Mouse (Mus musculus): Measurements from ENCODE around the gene Slc22a20. TPM values are rescaled to one million over a fixed set of nuclear protein-coding genes. Genes with fewer than 3 reads are reported as not detected.

Gene Slc22a20
- total RNA-seq, 2 experiments from 2014 or later = not detected

DNA sequence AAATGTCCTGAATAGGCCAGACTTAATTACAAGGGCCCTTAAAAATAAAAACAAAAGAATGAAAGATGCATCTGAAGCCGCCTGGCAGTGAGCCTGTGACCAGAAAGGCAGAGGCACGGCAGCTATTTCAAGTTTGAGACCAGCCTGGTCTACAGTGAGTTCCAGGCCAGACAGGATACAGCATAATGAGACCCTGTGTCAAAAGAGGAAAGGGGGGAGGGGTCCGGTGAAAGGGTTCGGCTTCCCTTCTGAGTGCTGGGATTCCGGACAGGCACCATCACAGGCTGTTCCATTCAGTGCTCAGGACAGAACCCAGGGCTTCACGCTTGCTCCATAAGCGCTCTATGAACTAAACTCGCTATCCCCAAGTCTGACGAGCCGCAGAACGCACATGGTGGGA, 58.9 kb downstream of the Slc22a20 start:
- no peak for DNase-seq (ENCODE audit: low spot score in 2 of 2)

GRCm38 (mm10) chr19:5925311-5925855, 60.6 kb downstream of the Slc22a20 start:
- no peak for DNase-seq (ENCODE audit: low spot score in 2 of 2)

DNA sequence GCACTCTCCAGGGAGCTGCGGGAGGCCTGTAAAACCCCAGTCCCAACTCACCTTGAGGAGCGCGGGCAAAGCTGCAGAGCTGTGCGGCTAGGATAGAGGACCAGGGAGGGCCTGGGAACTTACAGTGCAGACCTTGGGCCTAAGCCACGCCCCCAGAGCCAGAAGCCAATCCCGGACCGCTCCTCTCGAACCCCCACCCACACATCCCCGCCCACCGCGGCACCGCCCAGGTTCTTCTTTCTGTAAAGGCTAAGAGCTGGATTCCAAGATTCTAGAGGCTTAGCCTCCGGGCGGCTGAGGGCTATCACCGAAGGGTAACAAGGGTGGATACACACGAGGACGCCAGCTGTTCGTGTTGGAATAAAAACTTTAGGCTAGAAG, 61.2 kb downstream of the Slc22a20 start, which contains the start of gene Cdc42ep2:
Cdc42ep2 (minus strand) TSS at position 104 of the 381 bp plus-strand sequence.
- DNase-seq (ENCODE audit: low spot score in 2 of 2) = peak; percentile 75 to 89

DNA sequence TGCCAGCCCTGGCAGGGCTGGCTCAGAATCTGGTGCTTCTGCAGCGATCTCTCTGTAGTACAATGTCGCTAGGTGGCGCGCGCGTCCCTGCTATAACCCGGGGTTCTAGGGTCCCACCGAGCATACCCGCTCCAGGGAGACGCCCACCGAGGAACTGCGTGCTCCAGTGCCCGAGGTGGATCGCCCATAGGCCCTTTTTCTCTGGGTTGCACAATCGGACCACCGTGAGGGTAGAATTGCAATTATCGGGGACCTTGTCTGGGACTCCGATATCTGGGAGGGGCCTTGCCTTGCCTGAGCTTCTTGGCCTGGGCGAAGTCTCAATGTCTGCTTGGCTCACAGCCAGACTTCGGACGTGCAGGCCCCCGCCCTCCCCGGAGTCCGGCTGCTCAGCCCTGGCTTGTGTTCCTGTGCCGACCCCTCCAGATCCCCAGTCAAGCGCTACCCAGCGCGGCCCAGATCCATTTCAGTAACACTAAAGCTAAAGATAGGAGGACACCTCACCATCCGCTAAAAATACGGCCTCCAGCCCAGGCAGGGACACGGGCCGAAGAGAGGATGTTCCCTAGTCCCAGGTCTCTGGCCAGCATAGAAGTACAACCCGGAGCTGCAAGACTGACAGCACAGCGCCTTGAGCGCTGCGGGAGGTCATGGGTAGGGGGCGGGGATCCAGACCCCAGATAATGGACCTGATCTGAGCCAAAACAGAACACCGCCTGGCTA, 61.8 kb downstream of the Slc22a20 start:
- peak; percentile 87 to 92 for DNase-seq (ENCODE audit: low spot score in 2 of 2)

GRCm38 (mm10) chr19:5922963-5923362, 63.0 kb downstream of the Slc22a20 start:
- DNase-seq (ENCODE audit: low spot score in 2 of 2) = no peak

DNA sequence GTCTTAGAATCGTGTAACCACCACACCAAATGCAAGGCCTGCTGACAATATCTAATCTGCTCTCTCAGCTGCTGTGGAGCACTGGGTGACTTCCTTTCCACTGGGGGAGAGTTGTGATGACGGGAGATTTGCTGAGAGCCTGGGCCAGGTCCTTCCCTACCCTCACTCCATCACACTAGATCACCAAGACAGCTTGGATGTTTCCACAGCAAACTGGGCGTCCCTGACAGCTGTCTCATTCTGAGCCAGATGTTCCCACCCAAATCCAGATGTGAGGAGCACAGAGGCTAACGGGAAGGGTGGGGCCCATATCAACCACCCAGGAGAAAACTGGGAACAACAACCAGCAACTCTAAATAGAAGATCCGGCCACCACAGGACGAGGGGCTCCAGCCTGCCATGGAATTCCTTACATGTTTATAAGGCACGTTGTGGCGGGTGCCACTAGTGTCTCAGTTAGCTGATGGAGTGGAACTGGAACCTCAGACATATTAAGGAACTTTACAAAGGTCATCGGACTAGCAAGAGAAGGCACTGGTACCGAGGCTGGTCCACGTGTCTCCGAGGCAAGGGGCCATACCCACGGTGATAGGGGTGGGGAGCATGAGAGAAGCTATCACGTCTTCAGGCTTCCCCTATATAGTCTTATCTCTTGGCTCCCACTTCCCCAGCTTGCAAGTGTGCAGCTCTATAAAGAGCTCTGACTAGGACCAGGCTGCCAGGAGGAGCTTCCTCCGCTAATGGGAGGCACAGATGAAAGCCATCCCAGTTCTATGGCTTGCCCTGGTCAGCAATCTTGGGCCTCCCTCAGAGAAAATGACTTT, 63.6 kb downstream of the Slc22a20 start:
- no peak for DNase-seq (ENCODE audit: low spot score in 2 of 2)

GRCm38 (mm10) chr19:5921715-5922114, 64.2 kb downstream of the Slc22a20 start:
- no peak for DNase-seq (ENCODE audit: low spot score in 2 of 2)

Other genes with a start within 250 kb of the Slc22a20 start
- 10 to 100 TPM; 24.7 to 32.7 TPM for gene Ltbp3, start 245.2 kb downstream of the Slc22a20 start, total RNA-seq (2021)
- 10 to 100 TPM; 73.6 to 75.1 TPM for gene Scyl1, start 214.7 kb downstream of the Slc22a20 start, total RNA-seq (2021)
- 10 to 100 TPM; 19.8 to 20.1 TPM for gene Frmd8, start 110.9 kb downstream of the Slc22a20 start, total RNA-seq (2021)
- 1 to 10 TPM; 3.6 to 3.7 TPM for gene Slc25a45, start 108.3 kb downstream of the Slc22a20 start, total RNA-seq (2021)
- 1 to 10 TPM; 3.4 to 4.2 TPM for gene Tigd3, start 92.0 kb downstream of the Slc22a20 start, total RNA-seq (2021)
- gene Dpf2, start 73.1 kb downstream of the Slc22a20 start, total RNA-seq (2021) = 10 to 100 TPM; 78.1 to 92.3 TPM
- 1 to 10 TPM; 4.7 to 5.7 TPM for gene Cdc42ep2, start 61.3 kb downstream of the Slc22a20 start, total RNA-seq (2021)
- gene Pola2, start 21.9 kb downstream of the Slc22a20 start, total RNA-seq (2021) = 1 to 10 TPM; 8.0 to 10.0 TPM
- 10 to 100 TPM; 21.3 to 23.1 TPM for gene Capn1, start 29.8 kb upstream of the Slc22a20 start, total RNA-seq (2021)
- gene Syvn1, start 60.4 kb upstream of the Slc22a20 start, total RNA-seq (2021) = 10 to 100 TPM; 42.5 to 45.3 TPM
- gene Mrpl49, start 71.6 kb upstream of the Slc22a20 start, total RNA-seq (2021) = 10 to 100 TPM; 39.9 to 50.8 TPM
- gene Fau, start 71.7 kb upstream of the Slc22a20 start, total RNA-seq (2021) = 100 to 1,000 TPM; 583 to 634 TPM
- 10 to 100 TPM; 39.5 to 41.2 TPM for gene Znhit2, start 75.0 kb upstream of the Slc22a20 start, total RNA-seq (2021)
- 10 to 100 TPM; 40.1 to 44.2 TPM for gene Tm7sf2, start 82.2 kb upstream of the Slc22a20 start, total RNA-seq (2021)
- gene Vps51, start 91.1 kb upstream of the Slc22a20 start, total RNA-seq (2021) = 10 to 100 TPM; 84.3 to 95.9 TPM
- not detected for gene Tmem262, start 93.9 kb upstream of the Slc22a20 start, total RNA-seq (2021)
- 1 to 10 TPM in 1 of 2 experiments, under 1 TPM in 1; 0.57 to 1.5 TPM for gene Gm28374, start 96.1 kb upstream of the Slc22a20 start, total RNA-seq (2021)
- 10 to 100 TPM; 33.1 to 33.7 TPM for gene Zfpl1, start 98.8 kb upstream of the Slc22a20 start, total RNA-seq (2021)
- gene Cdca5, start 98.8 kb upstream of the Slc22a20 start, total RNA-seq (2021) = 1 to 10 TPM in 1 of 2 experiments, under 1 TPM in 1; 0.99 to 1.0 TPM
- gene AC131692.1, start 108.3 kb upstream of the Slc22a20 start, total RNA-seq (2021) = not detected
- not detected for gene Naaladl1, start 119.6 kb upstream of the Slc22a20 start, total RNA-seq (2021)
- gene Sac3d1, start 132.5 kb upstream of the Slc22a20 start, total RNA-seq (2021) = 10 to 100 TPM; 16.8 to 18.2 TPM
- gene Snx15, start 142.2 kb upstream of the Slc22a20 start, total RNA-seq (2021) = 10 to 100 TPM; 42.3 to 43.7 TPM
- under 1 TPM in 1 of 2 experiments, not detected in 1; 0.39 TPM for gene Batf2, start 154.8 kb upstream of the Slc22a20 start, total RNA-seq (2021)
- 10 to 100 TPM; 63.2 to 65.9 TPM for gene Arl2, start 155.4 kb upstream of the Slc22a20 start, total RNA-seq (2021)
- not detected for gene Majin, start 198.2 kb upstream of the Slc22a20 start, total RNA-seq (2021)
- not detected for gene Gpha2, start 240.2 kb upstream of the Slc22a20 start, total RNA-seq (2021)
- gene Ppp2r5b, start 249.7 kb upstream of the Slc22a20 start, total RNA-seq (2021) = 100 to 1,000 TPM; 158 to 170 TPM